Mouse (Mus musculus) cerebellum, adult 2 months (tissue): ENCODE results near the gene Thsd7a. TPM values are rescaled to one million over a fixed set of nuclear protein-coding genes. Genes with fewer than 3 reads are reported as not detected.
A peak's percentile ranks its signal among the peaks of the same experiment; 100 is the strongest.

Experiments
- DNase-seq, 2 experiments: peaks; one replicate each; pipeline ENCODE4 v3.0.0; 2021
- H3K27ac ChIP-seq: fragments of 200-500 bp; 2 replicates; pipeline ENCODE4 v1.5.1; 2012; ENCODE audit warnings: low read length, control low read depth, inconsistent platforms; ENCODE audit not compliant: insufficient read depth
- H3K27me3 ChIP-seq: fragments of 200-500 bp; 2 replicates; pipeline ENCODE4 v1.6.1; 2012; ENCODE audit warnings: inconsistent platforms, mild to moderate bottlenecking, low read length, moderate library complexity; ENCODE audit not compliant: control insufficient read depth, insufficient read depth
- H3K4me1 ChIP-seq: fragments of 200-500 bp; 2 replicates; pipeline ENCODE4 v1.6.1; 2011; ENCODE audit warnings: low read length; ENCODE audit not compliant: control insufficient read depth, insufficient read depth
- H3K4me3 ChIP-seq: fragments of 200-500 bp; replicated peaks from 2 replicates; pipeline ENCODE3; 2011; ENCODE audit warnings: mild to moderate bottlenecking, low read depth, low read length, control low read depth; ENCODE audit not compliant: insufficient read depth
- CTCF ChIP-seq: fragments of 200-500 bp; IDR thresholded peaks from 2 replicates; pipeline ENCODE4 v1.5.1; 2011; ENCODE audit warnings: low read depth, mild to moderate bottlenecking, control low read depth, low read length, moderate library complexity, borderline replicate concordance; ENCODE audit not compliant: insufficient read depth
- POLR2A ChIP-seq: fragments of 200-500 bp; IDR thresholded peaks from 2 replicates; pipeline ENCODE4 v1.6.1; 2011; ENCODE audit warnings: low read length, control low read depth, borderline replicate concordance; ENCODE audit not compliant: insufficient read depth
- WGBS: fragments of 180-500 bp; shearing (Covaris S2); methylation state at CpG from one replicate; pipeline ENCODE4 v1.1.7; 2018; 5-methylcytosine and 5-hydroxymethylcytosine counted together
- polyA plus RNA-seq: library from polyadenylated mRNA; depleted of rRNA; stranded (reverse); fragments of >200 nt; gene quantifications from 2 replicates; pipeline ENCODE4 v1.2.3, GENCODE M21; 2012

The Thsd7a gene
- polyA plus RNA-seq, 1 experiment, result 10.4 TPM

GRCm38 (mm10) chr6:12763816-12764215, 14.6 kb upstream of the Thsd7a start:
- DNase-seq, result no peak
- Histone ChIP-seq H3K27ac (no peak overlapping the region), H3K27me3 (no peaks in the 10 kb centered on the region), H3K4me1 (no peaks in the 10 kb centered on the region), H3K4me3 (no peak overlapping the region)
- no peak for TF ChIP-seq POLR2A
- TF ChIP-seq CTCF, result no peak
- 78% methylated on average over 3 of the region's 3 CpGs for WGBS

GRCm38 (mm10) chr6:12759328-12760193, 10.4 kb upstream of the Thsd7a start:
- H3K27me3 ChIP-seq, result no peaks in the 10 kb centered on the region
- 69% methylated on average over 8 of the region's 8 CpGs for WGBS
- DNase-seq, result no peak

GRCm38 (mm10) chr6:12752297-12752696, 3.1 kb upstream of the Thsd7a start:
- Histone ChIP-seq H3K27me3 (no peaks in the 10 kb centered on the region), H3K4me3 (no peak overlapping the region), H3K27ac (no peak overlapping the region), H3K4me1 (no peaks in the 10 kb centered on the region)
- DNase-seq, result no peak
- TF ChIP-seq POLR2A (no peak), CTCF (no peak)

More at GRCm38 (mm10) chr6:12759328-12760193, 10.4 kb upstream of the Thsd7a start:
- H3K4me1 ChIP-seq, result no peaks in the 10 kb centered on the region
- no peak overlapping the region for H3K4me3 ChIP-seq
- TF ChIP-seq CTCF (no peak), POLR2A (no peak)
- H3K27ac ChIP-seq, result no peak overlapping the region

GRCm38 (mm10) chr6:12750441-12750840, 1.2 kb upstream of the Thsd7a start:
- no peak for TF ChIP-seq POLR2A
- TF ChIP-seq CTCF, result no peak
- no peaks in the 10 kb centered on the region for H3K4me1 ChIP-seq
- 83% methylated on average over 2 of the region's 2 CpGs for WGBS
- H3K4me3 ChIP-seq, result no peak overlapping the region
- no peak overlapping the region for H3K27ac ChIP-seq
- H3K27me3 ChIP-seq, result no peaks in the 10 kb centered on the region
- no peak for DNase-seq

- no peak for TF ChIP-seq CTCF
- TF ChIP-seq POLR2A, result no peak
- 33% methylated on average over 12 of the region's 12 CpGs for WGBS
- Histone ChIP-seq H3K27me3 (no peaks in the 10 kb centered on the region), H3K4me3 (peak overlapping the region; percentile 51), H3K4me1 (no peaks in the 10 kb centered on the region), H3K27ac (no peak overlapping the region)
- DNase-seq, result no peak
Observed at GRCm38 (mm10) chr6:12749531-12750210, 461 bp upstream of the Thsd7a start.

DNA sequence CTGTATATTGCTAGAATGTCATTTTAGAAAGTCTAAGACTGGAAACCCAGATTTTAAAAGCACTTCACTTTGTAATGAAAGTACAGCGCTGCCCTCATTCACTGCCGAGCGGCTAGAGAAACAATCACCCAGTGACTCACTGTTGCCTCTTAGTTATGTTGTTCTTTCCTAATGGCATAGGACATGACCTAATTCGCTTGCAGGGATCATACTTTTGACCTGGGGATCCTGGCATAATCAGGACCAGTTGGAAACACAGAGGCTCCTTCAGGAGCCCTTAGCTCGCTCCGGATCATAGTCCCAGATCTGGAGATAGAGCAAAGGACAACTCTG, 790 bp downstream of the Thsd7a start:
- no peak overlapping the region for H3K27ac ChIP-seq
- H3K4me3 ChIP-seq, result peak overlapping the region; percentile 51
- DNase-seq, result peak in 1 of 2 experiments; percentile 27
- 1% methylated on average over 6 of the region's 6 CpGs for WGBS
- no peak for TF ChIP-seq POLR2A
- TF ChIP-seq CTCF, result no peak
- H3K4me1 ChIP-seq, result no peaks in the 10 kb centered on the region
- no peaks in the 10 kb centered on the region for H3K27me3 ChIP-seq

GRCm38 (mm10) chr6:12747856-12748450, 1.3 kb downstream of the Thsd7a start:
- peak; percentile 8 to 12 for DNase-seq
- H3K4me1 ChIP-seq, result no peaks in the 10 kb centered on the region
- TF ChIP-seq CTCF (no peak), POLR2A (no peak)
- peak overlapping the region; percentile 36 for H3K4me3 ChIP-seq
- H3K27ac ChIP-seq, result no peak overlapping the region
- WGBS, result 5% methylated on average over 11 of the region's 11 CpGs
- H3K27me3 ChIP-seq, result no peaks in the 10 kb centered on the region
